Mouse (Mus musculus): ENCODE data around the gene Abcd2. TPM values are rescaled to one million over a fixed set of nuclear protein-coding genes. Genes with fewer than 3 reads are reported as not detected.

Abcd2 gene
- polyA plus RNA-seq, 1 experiment: 0.06 TPM

DNA sequence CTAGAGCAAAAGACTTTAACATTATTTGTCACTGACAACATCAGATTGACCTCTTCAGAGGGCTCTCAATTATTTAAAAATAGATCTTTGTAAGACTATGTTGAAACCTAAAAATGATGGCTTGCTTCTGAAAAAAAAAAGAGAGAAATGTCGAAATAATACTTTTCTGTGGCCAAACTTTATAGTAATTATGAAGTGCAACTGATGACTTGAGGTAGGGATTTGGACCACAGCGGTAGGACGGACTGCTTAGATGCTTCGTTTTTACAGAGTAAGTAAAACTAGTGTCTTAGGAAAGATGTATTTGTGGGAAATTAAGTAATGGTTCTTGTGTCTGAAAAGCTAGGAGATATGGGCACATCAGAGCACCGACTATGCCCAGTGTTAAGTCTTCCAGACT is 30.4 kb downstream of the Abcd2 start:
- H3K4me1 ChIP-seq (ENCODE audit: control insufficient read depth, insufficient read depth, insufficient read length, low read length): no peaks in the 10 kb centered on the region
- H3K27ac ChIP-seq (ENCODE audit: insufficient read depth, low read depth, low read length): no peak overlapping the region
- no peaks in the 10 kb centered on the region for H3K27me3 ChIP-seq (ENCODE audit: control insufficient read depth, insufficient read depth, low read length)
- H3K4me3 ChIP-seq (ENCODE audit: low read depth, low read length): no peak overlapping the region
- TF ChIP-seq CTCF (IDR thresholded peaks at IDR 0.05; ENCODE audit: extremely low read depth, insufficient read length, insufficient replicate concordance, low read depth, low read length): no peak
- TF ChIP-seq POLR2A (IDR thresholded peaks at IDR 0.05; ENCODE audit: low read depth, low read length): no peak
- 83% methylated on average over 5 of the region's 5 CpGs for WGBS
- H3K36me3 ChIP-seq (ENCODE audit: control insufficient read depth, insufficient read depth, low read length): no peaks in the 10 kb centered on the region

DNA sequence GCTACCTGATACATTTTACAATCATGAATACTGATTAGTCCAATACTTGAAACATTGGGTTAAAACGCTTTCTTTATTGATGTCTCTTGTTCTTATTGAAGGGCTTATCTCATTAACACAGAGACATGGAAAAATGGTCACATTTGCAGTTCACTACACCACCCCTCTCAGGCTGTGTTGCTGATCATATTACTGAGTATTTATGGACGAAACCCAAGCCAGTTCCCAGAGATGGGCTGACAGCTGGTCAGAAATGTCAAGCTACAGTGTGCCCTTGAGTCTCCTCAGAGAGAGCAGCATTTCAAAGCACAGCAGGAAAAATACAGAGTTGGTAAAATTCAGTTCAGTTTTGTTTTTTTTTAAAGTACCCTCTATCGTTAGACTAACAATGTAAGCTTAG is 38.3 kb downstream of the Abcd2 start:
- TF ChIP-seq CTCF (IDR thresholded peaks at IDR 0.05; ENCODE audit: extremely low read depth, insufficient read length, insufficient replicate concordance, low read depth, low read length): no peak
- TF ChIP-seq POLR2A (IDR thresholded peaks at IDR 0.05; ENCODE audit: low read depth, low read length): no peak
- no peaks in the 10 kb centered on the region for H3K27me3 ChIP-seq (ENCODE audit: control insufficient read depth, insufficient read depth, low read length)
- 75% methylated on average over 3 of the region's 3 CpGs for WGBS
- H3K4me3 ChIP-seq (ENCODE audit: low read depth, low read length): no peak overlapping the region
- H3K4me1 ChIP-seq (ENCODE audit: control insufficient read depth, insufficient read depth, insufficient read length, low read length): no peaks in the 10 kb centered on the region
- H3K27ac ChIP-seq (ENCODE audit: insufficient read depth, low read depth, low read length): no peak overlapping the region
- no peaks in the 10 kb centered on the region for H3K36me3 ChIP-seq (ENCODE audit: control insufficient read depth, insufficient read depth, low read length)

DNA sequence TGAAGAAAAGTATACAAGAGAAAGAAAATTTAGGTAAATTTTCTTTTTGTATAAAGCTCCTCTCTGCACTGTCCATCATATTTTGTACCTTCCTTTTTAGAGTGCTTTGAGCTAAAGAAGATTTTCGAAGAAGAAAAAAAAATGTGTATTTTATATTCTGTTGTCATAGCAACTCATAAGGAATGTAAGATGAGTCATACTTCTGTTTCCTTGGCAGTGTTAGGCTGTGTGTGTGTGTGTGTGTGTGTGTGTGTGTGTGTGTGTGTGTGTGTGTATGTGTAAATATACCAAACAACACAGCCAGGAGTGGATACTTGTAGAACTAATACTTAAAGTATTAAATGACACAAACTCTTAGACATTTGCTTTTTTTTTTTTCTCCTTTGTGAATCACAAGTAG is 39.0 kb downstream of the Abcd2 start:
- no peaks in the 10 kb centered on the region for H3K4me1 ChIP-seq (ENCODE audit: control insufficient read depth, insufficient read depth, insufficient read length, low read length)
- H3K27ac ChIP-seq (ENCODE audit: insufficient read depth, low read depth, low read length): no peak overlapping the region
- no peak overlapping the region for H3K4me3 ChIP-seq (ENCODE audit: low read depth, low read length)
- WGBS: 41% methylated on average over 1 of the region's 1 CpGs
- TF ChIP-seq CTCF (IDR thresholded peaks at IDR 0.05; ENCODE audit: extremely low read depth, insufficient read length, insufficient replicate concordance, low read depth, low read length): no peak
- no peaks in the 10 kb centered on the region for H3K36me3 ChIP-seq (ENCODE audit: control insufficient read depth, insufficient read depth, low read length)
- H3K27me3 ChIP-seq (ENCODE audit: control insufficient read depth, insufficient read depth, low read length): no peaks in the 10 kb centered on the region

DNA sequence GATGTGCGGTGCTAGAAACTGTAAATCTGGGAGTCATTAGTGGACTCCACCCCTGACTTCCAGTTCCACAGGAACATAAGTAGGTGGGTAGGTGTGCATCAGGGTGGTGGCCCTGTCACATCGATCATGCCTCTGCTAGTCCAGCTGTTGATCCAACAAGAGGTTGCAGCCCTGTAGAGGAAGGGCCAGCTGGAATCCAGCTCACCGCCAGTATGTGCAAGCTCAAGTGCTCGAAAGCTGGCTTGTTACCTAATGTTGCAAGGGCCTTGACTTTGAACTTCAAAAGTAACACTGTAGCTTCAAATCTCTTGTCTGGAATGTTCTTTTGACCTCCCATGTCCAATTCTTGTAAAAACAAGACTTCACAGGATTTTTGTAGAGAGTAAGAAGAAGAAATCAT is 67.0 kb downstream of the Abcd2 start:
- Histone ChIP-seq H3K4me3 (ENCODE audit: low read depth, low read length) (no peak overlapping the region), H3K27me3 (ENCODE audit: control insufficient read depth, insufficient read depth, low read length) (no peaks in the 10 kb centered on the region), H3K27ac (ENCODE audit: insufficient read depth, low read depth, low read length) (no peak overlapping the region), H3K4me1 (ENCODE audit: control insufficient read depth, insufficient read depth, insufficient read length, low read length) (no peaks in the 10 kb centered on the region), H3K36me3 (ENCODE audit: control insufficient read depth, insufficient read depth, low read length) (no peaks in the 10 kb centered on the region)
- WGBS: 81% methylated on average over 4 of the region's 4 CpGs
- TF ChIP-seq POLR2A (IDR thresholded peaks at IDR 0.05; ENCODE audit: low read depth, low read length) (no peak), CTCF (IDR thresholded peaks at IDR 0.05; ENCODE audit: extremely low read depth, insufficient read length, insufficient replicate concordance, low read depth, low read length) (no peak)

DNA sequence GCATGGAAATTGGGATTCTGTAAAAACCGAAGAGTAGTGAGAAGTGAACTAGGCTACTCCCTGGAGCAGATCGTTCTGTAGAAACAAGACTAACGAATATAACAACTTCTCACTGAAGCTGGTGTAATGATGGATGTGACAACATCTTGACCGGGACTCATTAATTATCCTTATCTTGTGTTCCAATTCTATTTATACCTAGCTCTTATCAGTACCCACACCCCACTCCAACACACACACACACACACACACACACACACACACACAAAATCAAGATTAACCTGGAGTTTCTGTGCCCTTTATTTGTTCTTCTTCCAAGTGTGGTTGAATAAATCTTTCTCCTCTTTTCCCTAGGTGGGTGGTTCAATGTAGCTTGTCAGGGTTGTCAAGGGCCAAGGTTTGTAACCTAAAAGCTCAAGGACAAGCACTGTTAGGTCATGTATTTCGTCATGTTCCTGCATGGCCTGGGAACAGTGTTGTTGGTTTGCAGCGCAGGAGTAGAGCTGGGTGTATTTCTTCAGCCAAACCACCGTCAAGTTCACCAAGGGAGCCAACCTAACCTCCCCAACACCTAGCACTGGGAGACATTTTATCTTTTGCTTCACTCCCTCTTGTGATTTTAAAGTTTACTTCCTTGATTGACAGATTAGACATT is 78.9 kb downstream of the Abcd2 start:
- 54% methylated on average over 7 of the region's 7 CpGs for WGBS
- H3K27ac ChIP-seq (ENCODE audit: insufficient read depth, low read depth, low read length): no peak overlapping the region
- no peak overlapping the region for H3K4me3 ChIP-seq (ENCODE audit: low read depth, low read length)
- no peaks in the 10 kb centered on the region for H3K27me3 ChIP-seq (ENCODE audit: control insufficient read depth, insufficient read depth, low read length)
- H3K4me1 ChIP-seq (ENCODE audit: control insufficient read depth, insufficient read depth, insufficient read length, low read length): no peaks in the 10 kb centered on the region
- TF ChIP-seq POLR2A (IDR thresholded peaks at IDR 0.05; ENCODE audit: low read depth, low read length) (no peak), CTCF (IDR thresholded peaks at IDR 0.05; ENCODE audit: extremely low read depth, insufficient read length, insufficient replicate concordance, low read depth, low read length) (no peak)
- no peaks in the 10 kb centered on the region for H3K36me3 ChIP-seq (ENCODE audit: control insufficient read depth, insufficient read depth, low read length)

DNA sequence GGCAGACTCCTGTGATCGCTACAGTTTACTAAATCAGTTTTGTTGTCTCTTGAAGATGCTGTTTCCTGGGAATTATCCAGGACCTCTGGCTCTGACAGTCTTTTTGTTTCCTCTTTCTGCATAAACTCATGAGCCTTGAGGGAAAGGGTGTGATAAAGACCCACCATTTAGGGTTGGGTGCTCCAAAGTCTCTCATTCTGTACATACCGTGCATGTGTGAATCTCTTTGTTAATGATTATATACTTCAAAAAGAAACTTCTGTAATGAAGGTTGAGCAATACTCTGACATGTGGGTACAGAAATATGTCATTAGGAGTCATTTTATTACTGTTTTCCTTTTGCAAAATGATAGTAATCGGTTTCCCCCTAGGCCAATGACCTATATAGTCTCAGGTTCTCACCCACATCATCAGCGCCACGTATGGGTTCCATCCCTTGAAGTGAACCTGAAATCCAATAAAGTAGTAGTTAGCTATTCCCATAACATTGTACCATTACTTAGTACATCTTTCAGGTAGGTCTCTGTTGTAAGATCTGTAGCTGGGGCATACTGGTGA is 83.4 kb downstream of the Abcd2 start:
- H3K36me3 ChIP-seq (ENCODE audit: control insufficient read depth, insufficient read depth, low read length): no peaks in the 10 kb centered on the region
- 50% methylated on average over 5 of the region's 5 CpGs for WGBS
- TF ChIP-seq POLR2A (IDR thresholded peaks at IDR 0.05; ENCODE audit: low read depth, low read length) (no peak), CTCF (IDR thresholded peaks at IDR 0.05; ENCODE audit: extremely low read depth, insufficient read length, insufficient replicate concordance, low read depth, low read length) (no peak)

DNA sequence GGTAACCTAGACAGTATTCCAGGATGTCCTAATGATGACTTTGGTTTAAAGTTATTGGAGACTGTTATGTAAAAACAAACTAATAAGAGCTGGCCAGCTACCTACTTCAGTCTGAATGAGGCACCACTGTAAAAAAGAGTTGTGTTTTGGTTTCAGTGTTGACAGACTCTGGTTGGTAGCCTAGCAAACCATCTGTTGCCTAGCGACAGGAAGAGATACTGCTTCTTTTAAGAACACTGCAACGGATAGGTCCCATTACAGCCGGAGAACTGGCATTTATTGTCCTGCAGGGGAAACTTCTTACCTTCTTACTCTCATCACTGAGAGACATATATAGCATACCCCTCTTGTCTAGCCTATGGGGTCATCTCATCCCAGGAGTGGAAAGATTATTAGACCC is 86.7 kb downstream of the Abcd2 start:
- TF ChIP-seq POLR2A (IDR thresholded peaks at IDR 0.05; ENCODE audit: low read depth, low read length) (no peak), CTCF (IDR thresholded peaks at IDR 0.05; ENCODE audit: extremely low read depth, insufficient read length, insufficient replicate concordance, low read depth, low read length) (no peak)
- H3K36me3 ChIP-seq (ENCODE audit: control insufficient read depth, insufficient read depth, low read length): no peaks in the 10 kb centered on the region
- 35% methylated on average over 3 of the region's 3 CpGs for WGBS
- H3K27ac ChIP-seq (ENCODE audit: insufficient read depth, low read depth, low read length): no peak overlapping the region
- H3K4me1 ChIP-seq (ENCODE audit: control insufficient read depth, insufficient read depth, insufficient read length, low read length): no peaks in the 10 kb centered on the region
- H3K27me3 ChIP-seq (ENCODE audit: control insufficient read depth, insufficient read depth, low read length): no peaks in the 10 kb centered on the region
- H3K4me3 ChIP-seq (ENCODE audit: low read depth, low read length): no peak overlapping the region

More for the DNA sequence above, 83.4 kb downstream of the Abcd2 start:
- H3K27ac ChIP-seq (ENCODE audit: insufficient read depth, low read depth, low read length): no peak overlapping the region
- H3K4me3 ChIP-seq (ENCODE audit: low read depth, low read length): no peak overlapping the region
- H3K27me3 ChIP-seq (ENCODE audit: control insufficient read depth, insufficient read depth, low read length): no peaks in the 10 kb centered on the region
- no peaks in the 10 kb centered on the region for H3K4me1 ChIP-seq (ENCODE audit: control insufficient read depth, insufficient read depth, insufficient read length, low read length)
